Mouse (Mus musculus): ENCODE measurements at regions not wholly inside any gene's neighbourhood (a gene's known extent, or its start where the extent isn't known, plus 50 kb on each side); places are given as distances from the start of the nearest gene placed in this dataset.
A peak's percentile ranks its signal among the peaks of the same experiment; 100 is the strongest.

DNA sequence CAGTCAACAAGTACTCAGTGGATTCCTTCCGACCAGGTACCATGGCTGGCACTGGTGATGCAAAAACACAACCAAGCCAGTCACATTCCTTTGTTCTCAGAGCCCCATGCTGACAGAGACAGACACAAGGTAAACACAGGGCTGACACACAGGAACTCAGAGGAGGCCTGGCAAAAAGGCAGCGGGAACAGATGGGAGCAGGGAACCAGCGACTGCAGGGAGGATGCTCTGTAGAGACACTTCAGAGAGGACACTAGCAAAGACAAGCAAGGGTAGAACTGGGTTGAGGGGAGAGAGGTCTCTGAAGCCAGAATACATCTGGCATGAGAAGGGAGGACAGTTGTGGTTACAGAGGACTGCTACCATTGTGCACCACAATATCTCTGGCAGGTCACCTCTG lies 133.6 kb downstream of the Tex36 start:
- no peak for DNase-seq

GRCm38 (mm10) chr7:133467579-133467978 lies 134.4 kb downstream of the Tex36 start:
- no peak for DNase-seq

GRCm38 (mm10) chr7:133459306-133459705 lies 142.7 kb downstream of the Tex36 start:
- DNase-seq = no peak

GRCm38 (mm10) chr7:133457436-133458324 lies 144.3 kb downstream of the Tex36 start:
- no peak for DNase-seq

- DNase-seq = no peak
Measured at GRCm38 (mm10) chr7:133450246-133450645, 151.7 kb downstream of the Tex36 start.

DNA sequence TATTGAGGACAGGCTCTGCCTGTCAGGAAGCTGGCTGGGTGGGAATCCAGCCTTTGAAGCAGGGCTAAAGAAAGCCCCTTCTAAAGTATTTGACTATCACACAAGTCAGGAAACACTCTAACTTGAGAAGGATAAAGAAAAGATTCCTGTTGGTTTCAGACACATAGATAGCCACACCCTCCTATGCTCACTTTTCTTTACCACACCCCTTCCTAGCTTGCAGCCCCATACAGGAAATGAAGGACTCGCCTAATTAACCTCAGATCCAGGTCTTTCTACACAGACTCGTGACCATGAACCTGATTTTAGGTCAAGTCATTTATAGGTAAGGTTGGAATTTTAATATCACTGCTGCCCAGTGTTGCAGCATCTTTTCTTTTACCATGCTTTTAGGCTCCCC lies 154.9 kb downstream of the Tex36 start:
- no peak for DNase-seq

DNA sequence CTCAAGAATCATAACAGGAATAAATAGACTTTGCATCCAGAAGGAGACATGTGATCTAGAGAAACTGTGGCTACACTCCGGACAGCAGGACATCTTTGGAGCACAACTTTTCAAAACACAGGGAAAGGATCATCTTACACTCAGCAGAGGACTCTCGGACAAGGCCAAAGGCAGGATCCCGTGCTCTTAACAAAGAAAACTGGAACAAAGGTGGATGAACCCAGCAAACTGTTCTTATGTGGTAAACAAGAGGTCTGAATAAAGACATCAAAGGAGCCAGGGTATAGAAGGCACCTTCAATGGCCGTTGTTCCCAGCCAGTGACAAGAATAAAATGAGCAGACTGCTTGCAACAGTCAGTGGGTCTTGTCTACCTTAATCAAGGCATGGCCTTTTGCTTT lies 160.3 kb downstream of the Tex36 start:
- DNase-seq = no peak

GRCm38 (mm10) chr7:133441169-133441568 lies 160.8 kb downstream of the Tex36 start:
- no peak for DNase-seq

GRCm38 (mm10) chr7:133440711-133441110 lies 161.2 kb downstream of the Tex36 start:
- DNase-seq = peak; percentile 32

DNA sequence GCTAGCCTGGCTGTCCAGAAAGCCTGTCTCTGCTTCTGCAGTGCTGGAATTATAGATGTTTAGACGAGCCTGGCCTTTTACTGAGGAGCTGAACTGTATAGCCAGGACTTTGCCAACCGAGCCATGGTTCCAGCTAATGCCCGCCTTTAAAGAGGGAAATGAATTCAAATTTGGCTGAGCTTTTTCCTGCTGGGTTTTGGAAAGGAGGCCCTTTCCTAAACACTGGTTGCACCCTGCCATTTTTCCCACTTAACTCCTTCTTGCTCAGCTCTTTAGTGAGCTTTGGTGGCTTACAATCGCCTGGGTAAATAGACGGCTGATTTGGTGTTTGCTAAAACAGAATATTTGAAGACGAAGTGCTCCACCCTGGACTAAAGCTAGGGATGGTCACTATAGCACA lies 161.9 kb downstream of the Tex36 start:
- DNase-seq = no peak

DNA sequence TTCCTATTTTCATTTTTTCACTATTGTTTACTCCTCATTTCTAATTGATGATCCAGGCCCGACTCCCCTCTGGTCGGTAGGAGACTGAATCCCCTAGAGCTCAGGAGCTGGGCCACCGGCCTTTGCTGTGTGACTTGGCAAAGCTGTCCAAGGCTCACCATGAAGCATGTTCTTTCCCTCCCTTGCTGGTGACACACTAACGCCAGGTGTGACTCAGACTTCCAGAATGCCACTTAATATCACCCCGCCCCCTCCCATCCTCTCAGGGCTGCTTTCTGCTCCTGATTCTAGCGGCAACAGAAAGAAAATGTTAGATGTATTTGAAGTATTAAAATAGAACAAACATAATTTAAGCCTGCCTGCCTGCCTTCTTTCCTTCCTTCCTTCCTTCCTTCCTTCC lies 163.3 kb downstream of the Tex36 start:
- no peak for DNase-seq

GRCm38 (mm10) chr7:133437866-133438265 lies 164.1 kb downstream of the Tex36 start:
- no peak for DNase-seq

DNA sequence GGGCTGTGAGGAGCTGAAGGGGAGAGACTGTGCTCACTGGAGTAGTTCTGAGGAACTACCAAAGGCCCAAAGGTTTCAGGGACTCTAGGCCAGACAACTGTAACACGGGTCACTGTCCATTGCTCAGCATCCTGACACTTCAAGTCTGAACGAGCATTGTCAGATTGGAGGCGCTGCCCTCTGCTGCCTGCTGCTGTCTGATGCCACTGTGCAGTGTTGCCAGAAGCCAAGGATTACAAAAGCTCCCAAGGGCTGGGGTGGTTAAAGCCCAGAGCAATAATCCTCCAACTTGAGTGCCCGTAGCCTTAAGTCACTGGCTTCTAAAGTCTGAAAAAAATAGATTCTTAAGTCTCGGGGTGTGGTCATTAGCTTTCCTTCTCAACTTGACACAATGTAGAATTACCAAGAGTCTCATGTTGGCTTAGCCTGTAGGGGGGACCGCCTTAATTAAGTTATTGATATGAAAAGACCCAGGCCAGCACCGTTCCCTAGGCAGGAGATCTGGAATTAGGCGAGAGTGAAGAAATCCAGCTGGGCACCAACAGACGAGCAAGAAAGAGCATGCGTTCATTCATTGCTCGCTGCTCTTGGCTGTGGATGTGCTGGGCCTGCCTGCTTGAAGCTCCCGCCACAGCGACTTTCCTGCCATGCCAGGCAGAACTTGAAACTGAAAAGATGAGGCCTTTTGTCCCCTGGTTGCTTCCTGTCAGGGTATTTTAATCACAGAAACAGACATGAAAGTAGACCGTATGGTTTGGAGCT lies 166.2 kb downstream of the Tex36 start:
- DNase-seq = peak; percentile 61

DNA sequence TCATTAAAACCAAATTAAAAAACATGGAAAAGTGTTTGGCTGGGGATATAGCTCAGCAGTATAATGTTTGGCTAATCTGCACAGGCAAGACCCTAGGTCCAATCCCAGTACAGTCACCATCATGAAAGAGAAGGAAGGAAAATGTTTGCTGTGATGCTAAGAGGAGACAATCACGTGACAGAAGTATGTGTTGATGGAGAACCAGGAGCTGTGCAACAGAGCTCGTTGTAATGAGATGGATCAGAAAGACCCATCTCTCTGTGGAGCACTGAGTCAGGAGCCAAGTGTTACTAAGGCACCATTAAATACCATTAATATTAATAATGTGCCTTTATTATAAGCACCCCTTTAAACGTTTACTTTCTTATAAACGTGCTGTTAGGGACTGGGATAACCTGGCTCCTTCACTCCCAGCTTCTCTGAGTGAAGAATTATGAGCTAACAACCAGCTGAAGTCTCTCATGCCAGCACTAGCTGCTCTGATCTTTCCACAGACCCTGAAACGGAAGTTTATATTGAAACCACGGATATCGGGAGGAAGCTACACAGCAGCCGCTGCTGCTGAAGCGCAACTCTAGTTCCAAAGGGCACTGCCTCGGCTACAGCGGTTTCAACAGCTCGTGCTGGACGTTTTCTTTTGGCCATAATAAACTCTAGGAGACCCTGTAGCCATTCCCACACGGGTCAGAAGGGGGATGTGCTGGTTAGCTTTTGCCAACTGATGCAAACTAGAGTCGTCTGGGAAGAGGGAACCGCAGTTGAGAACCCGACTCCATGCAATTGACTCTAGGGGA lies 167.7 kb downstream of the Tex36 start:
- no peak for DNase-seq

DNA sequence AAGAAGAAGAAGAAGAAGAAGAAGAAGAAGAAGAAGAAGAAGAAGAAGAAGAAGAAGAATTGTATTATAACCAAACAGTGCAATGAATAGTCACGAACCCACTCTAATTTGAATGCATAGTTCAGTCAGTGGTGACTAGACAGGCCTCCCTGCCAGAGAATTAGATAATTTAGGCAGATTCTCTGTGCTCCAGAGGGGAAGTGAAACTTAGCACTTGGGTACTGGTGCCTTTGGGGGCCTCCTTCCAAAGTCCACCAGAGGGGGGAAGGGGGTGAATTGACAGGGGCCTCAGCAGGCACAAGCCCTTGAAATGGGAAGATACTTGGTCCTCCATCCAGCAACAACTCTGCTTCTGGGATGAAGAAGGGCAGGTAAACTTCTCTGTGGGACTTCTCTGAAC lies 169.6 kb downstream of the Tex36 start:
- no peak for DNase-seq

DNA sequence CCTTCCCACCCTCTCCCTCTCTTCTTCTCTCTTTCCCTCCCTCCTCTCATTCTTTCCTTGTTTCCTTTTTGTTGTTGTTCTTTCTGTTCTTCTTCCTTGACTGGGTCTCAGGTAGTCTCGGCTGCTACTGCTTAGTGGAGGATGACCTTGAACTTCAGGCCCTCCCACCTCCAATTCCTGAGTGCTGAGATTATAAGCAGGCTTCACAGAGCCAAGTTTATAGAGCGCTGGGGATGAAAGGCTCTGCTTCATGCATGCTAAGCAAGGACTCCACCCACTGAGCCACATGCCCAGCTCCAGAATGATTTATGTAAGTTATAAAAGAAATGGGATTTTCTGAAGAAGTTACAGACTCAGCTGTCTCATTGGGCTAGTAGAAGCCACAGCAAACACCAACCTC lies 199.9 kb downstream of the Tex36 start:
- no peak for DNase-seq

DNA sequence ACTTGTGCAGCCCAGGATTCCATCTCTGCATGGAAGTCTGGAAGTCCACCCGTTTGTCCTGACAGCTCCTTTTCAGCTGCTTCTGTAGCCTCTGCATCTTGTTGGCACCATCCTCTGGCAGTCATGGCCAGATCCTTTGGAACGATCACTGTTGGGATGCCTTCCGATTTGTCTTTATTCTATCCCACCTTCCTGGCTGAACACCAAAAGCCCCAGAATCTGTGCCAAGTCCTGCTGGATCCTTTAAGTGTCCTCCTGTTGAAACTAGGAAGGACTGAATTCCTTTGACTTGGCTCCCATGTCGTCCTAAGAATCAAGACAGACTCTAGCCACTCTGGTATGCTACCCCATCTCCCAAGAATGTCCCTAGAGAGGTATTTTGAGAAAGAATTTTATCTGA lies 201.3 kb downstream of the Tex36 start:
- no peak for DNase-seq

DNA sequence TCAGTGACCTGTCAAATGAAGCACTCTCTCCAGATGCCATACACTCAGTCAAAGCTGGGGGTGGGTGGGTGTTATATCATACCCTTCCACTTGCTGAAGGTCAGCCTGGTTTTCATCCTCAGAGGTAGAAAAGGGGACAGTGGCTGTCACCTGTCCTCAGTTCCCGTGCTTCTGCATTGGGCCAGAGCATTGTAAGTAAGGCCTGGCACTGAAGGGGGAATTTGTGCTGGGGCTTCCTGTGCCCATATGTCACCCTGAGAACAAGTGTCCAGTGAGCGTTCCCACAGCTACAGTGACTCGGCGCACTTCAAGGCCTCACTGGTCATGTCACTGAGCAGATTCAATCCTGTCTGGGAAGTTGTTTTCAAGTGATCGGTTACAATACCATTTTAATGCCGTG lies 213.2 kb downstream of the Tex36 start:
- no peak for DNase-seq

GRCm38 (mm10) chr7:133382032-133382712 lies 219.8 kb downstream of the Tex36 start:
- no peak for DNase-seq

GRCm38 (mm10) chr7:133379373-133379772 lies 222.6 kb downstream of the Tex36 start:
- DNase-seq = no peak

- no peak for DNase-seq
Measured at GRCm38 (mm10) chr7:133378338-133378737, 223.6 kb downstream of the Tex36 start.

DNA sequence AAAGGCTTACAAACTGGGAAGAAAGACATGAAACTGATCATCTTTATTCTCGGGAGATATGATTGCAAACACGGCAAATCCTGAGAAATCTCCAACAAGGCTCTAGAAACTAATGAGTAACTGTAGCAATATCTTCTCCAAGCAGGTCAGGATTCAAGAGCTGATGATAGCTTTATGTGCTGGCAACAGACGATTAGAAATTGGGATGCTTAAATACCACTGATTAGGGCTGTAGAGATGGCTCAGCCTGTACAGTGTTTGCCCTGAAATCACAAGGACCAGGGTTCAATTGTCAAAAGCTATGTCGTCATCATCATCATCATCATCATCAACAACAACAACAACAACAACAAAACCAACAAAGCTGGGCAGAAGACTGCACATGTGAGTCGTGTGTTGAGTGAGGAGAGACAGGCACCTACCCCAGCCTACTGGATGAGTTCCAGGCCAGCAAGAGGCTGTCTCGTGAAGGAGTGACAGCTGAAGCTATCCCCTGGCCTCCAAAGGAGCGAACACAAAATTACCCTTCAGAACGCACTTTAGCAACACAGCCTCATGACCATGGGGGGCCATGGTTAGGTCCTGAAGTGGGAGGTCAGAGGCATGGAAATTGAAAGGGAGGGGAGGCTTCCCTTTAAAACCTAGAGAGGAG lies 225.0 kb downstream of the Tex36 start:
- DNase-seq = no peak
